Mouse (Mus musculus) limb, embryonic 14.5 days (tissue): Measurements from ENCODE around the gene H2-Oa. TPM values are rescaled to one million over a fixed set of nuclear protein-coding genes. Genes with fewer than 3 reads are reported as not detected.

Experiments
- ATAC-seq: fragments of 200-750 bp; cut with Nextera tagmentation; 2 replicates; pipeline ENCODE4 v1.8.0; 2017; ENCODE audit warnings: low read depth, moderate number of reproducible peaks, moderate TSS enrichment; ENCODE audit not compliant: low FRiP score
- DNase-seq: peaks from one replicate; pipeline ENCODE4 v3.0.0-alpha.2; 2015; ENCODE audit warnings: low spot score
- H3K27ac ChIP-seq: fragments of 300-500 bp; sonication (generic); replicated peaks from 2 replicates; pipeline ENCODE4 v1.5.1; 2014; ENCODE audit warnings: low read depth, mild to moderate bottlenecking, low read length, moderate library complexity, mixed read lengths
- H3K27me3 ChIP-seq: fragments of 300-500 bp; sonication (generic); 2 replicates; pipeline ENCODE4 v1.6.1; 2014; ENCODE audit warnings: low read length, mixed read lengths; ENCODE audit not compliant: control insufficient read depth, insufficient read depth
- H3K36me3 ChIP-seq: fragments of 300-500 bp; sonication (generic); 2 replicates; pipeline ENCODE4 v1.6.1; 2014; ENCODE audit warnings: mild to moderate bottlenecking, low read length, moderate library complexity, mixed read lengths; ENCODE audit not compliant: control insufficient read depth, insufficient read depth
- H3K4me1 ChIP-seq: fragments of 300-500 bp; sonication (generic); 2 replicates; pipeline ENCODE4 v1.6.1; 2014; ENCODE audit warnings: antibody characterized with exemption, low read length, mixed read lengths; ENCODE audit not compliant: control insufficient read depth, insufficient read depth
- H3K4me2 ChIP-seq: fragments of 300-500 bp; sonication (generic); replicated peaks from 2 replicates; pipeline ENCODE4 v1.6.1; 2014; ENCODE audit warnings: low read depth, mild to moderate bottlenecking, low read length, moderate library complexity; ENCODE audit not compliant: severe bottlenecking
- H3K4me3 ChIP-seq: fragments of 300-500 bp; sonication (generic); replicated peaks from 2 replicates; pipeline ENCODE4 v1.5.1; 2014; ENCODE audit warnings: low read length
- H3K9ac ChIP-seq: fragments of 300-500 bp; sonication (generic); 2 replicates; pipeline ENCODE4 v1.6.1; 2014; ENCODE audit warnings: mild to moderate bottlenecking, low read depth, low read length, moderate library complexity; ENCODE audit not compliant: severe bottlenecking
- H3K9me3 ChIP-seq: fragments of 300-500 bp; sonication (generic); 2 replicates; pipeline ENCODE4 v1.6.1; 2016; ENCODE audit warnings: low read length; ENCODE audit not compliant: control insufficient read depth
- POLR2A ChIP-seq: fragments of 200-500 bp; IDR thresholded peaks from 2 replicates; pipeline ENCODE4 v1.8.0; 2012; ENCODE audit warnings: inconsistent platforms, mild to moderate bottlenecking, moderate library complexity, borderline replicate concordance; ENCODE audit not compliant: insufficient read depth, insufficient read length; ENCODE audit errors: extremely low read depth
- whole genome bisulfite sequencing: fragments of 180-500 bp; shearing (Covaris S2); extraction: QIAGEN DNeasy Blood & Tissue Kit; methylation state at CpG from one replicate; pipeline ENCODE4 v1.1.7; 2014; 5-methylcytosine and 5-hydroxymethylcytosine counted together
- polyA plus RNA-seq, 2 experiments: library from polyadenylated mRNA; depleted of rRNA in 1 of 2; stranded (reverse) in 1 of 2; unstranded in 1 of 2; fragments of >200 nt; fragmentation: Nextera tagmentation in 1 of 2; extraction: Ambion mirVana in 1 of 2; gene quantifications; 2 replicates each; pipeline versions ENCODE4 v1.2.1 to v1.2.3; 2012 to 2014

Gene H2-Oa
- polyA plus RNA-seq, 2 experiments: 0.85 to 1.0 TPM

DNA sequence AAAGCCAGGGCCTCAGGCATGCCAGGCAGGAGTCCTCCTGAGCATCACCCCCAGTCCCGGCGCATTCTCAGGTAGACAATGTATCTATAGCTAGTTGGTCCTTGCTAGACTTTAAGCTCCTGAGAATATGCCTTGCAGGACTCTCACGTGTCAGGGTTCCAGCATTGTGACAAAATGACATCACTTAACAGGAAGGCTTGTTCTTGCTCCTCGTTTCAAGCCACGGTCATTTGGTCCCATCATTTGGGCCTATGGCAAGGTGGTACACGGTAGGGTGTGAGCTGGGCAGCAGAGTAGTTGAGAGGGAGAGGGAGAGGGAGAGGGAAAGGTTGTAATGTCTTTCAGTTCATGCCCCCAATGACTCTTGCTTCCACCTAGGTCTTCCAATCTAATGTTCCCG lies 39.8 kb downstream of the H2-Oa start:
- DNase-seq: no peak
- H3K9ac ChIP-seq: no peak overlapping the region
- no peak overlapping the region for H3K27ac ChIP-seq
- no peaks in the 10 kb centered on the region for H3K27me3 ChIP-seq
- ATAC-seq: no peak
- no peak overlapping the region for H3K4me3 ChIP-seq
- no peak overlapping the region for H3K4me2 ChIP-seq
- H3K36me3 ChIP-seq: no peaks in the 10 kb centered on the region
- no peak for TF ChIP-seq POLR2A
- peaks cover 14% of the 10 kb centered on the region for H3K4me1 ChIP-seq
- WGBS: 84% methylated on average over 7 of the region's 7 CpGs
- H3K9me3 ChIP-seq: no peaks in the 10 kb centered on the region

DNA sequence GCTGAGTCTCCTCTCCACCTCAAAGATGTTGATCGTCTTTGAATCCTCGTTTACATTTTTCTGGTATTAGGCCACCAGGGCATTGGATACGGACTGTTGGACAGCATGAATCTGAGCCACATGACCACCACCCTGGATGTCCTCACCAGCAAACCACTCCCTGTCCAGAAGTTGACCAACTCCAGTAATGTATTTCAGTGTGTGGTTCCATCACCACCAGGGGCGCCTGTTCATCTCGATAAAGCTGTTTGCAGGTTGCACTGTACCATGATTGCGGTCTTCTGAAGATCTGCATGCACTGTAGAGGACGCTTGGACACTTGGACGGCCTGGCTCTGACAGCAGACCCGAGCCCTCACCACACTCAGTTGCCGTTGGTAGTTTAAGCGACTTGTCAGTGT lies 41.1 kb downstream of the H2-Oa start:
- no peak overlapping the region for H3K4me2 ChIP-seq
- 80% methylated on average over 11 of the region's 11 CpGs for WGBS
- DNase-seq (no peak), ATAC-seq (no peak)
- no peak overlapping the region for H3K9ac ChIP-seq
- no peak overlapping the region for H3K27ac ChIP-seq
- H3K4me3 ChIP-seq: no peak overlapping the region
- H3K36me3 ChIP-seq: no peaks in the 10 kb centered on the region
- peaks cover 11% of the 10 kb centered on the region for H3K4me1 ChIP-seq
- H3K27me3 ChIP-seq: no peaks in the 10 kb centered on the region; the same call in 1 of the 2 replicates
- H3K9me3 ChIP-seq: no peaks in the 10 kb centered on the region
- no peak for TF ChIP-seq POLR2A

DNA sequence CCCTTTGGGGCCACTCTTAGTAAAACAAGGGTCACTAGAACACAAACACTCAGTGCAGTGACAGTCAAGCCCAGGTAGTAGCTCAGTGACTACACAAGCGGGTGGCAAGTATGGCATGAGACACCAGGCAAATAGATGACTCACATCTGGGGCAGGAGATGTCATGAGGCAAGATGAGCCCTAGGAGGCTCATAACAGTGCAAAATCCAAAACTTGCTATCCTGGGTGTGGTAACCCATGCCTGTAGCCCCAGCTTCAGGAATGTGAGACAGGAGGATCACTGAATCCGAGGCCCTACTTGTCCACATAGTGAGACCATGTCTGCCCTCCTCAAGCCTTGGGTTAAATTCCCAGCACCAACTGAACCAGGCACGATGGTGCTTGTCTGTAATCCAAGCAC lies 42.3 kb downstream of the H2-Oa start:
- Histone ChIP-seq H3K36me3 (no peaks in the 10 kb centered on the region), H3K4me1 (0 out of 2 replicates have a peak, but pooled peaks cover 5% of the 10 kb centered on the region), H3K27ac (no peak overlapping the region), H3K27me3 (no peaks in the 10 kb centered on the region; the same call in 1 of the 2 replicates), H3K9ac (no peak overlapping the region), H3K4me3 (no peak overlapping the region), H3K4me2 (no peak overlapping the region), H3K9me3 (no peaks in the 10 kb centered on the region)
- no peak for TF ChIP-seq POLR2A
- ATAC-seq (no peak), DNase-seq (no peak)
- WGBS: 84% methylated on average over 3 of the region's 3 CpGs

DNA sequence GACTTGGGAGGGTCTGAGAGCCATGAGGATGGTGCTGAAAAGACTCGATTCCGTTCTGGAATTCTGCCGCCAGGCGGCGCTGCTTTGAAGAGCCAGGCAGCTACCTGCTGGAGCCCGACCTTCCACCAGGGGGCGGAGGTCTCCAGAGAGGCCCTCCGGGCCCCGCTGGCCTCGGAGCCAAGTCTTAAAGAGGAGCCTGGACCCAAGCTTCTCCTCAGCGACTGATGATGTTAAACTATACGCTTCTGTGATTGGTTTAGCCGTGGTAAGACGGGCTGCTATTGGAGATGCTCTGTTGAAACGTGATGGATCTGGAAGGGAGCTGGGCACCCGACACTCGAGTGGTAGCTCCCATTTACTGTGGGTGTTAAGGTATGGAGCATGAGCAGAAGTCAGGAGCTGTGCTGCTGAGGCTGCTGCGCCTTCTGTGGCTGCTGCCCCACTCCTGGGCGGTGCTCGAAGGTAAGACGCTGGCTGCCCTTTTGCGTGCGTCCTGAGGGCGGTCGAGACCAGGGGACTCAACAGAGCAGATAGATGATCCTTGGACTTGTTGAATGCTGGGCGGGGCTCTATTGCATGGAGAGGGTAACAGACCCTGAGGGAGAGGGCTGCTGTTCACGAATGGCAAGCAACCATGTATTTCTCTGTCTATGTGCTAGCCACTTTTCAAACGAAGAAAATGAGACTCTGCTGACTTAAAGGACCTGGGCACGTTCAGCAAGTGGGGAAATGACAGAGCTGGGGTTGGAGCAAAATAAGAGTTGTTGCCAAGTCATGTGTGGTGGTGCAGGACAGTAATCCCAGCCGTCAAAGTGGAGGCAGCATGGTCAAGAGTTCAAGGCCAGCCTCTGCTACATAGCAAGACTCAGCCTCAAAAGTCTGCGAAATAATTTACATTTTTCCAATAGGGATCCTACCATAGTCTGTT lies 43.4 kb downstream of the H2-Oa start:
- H3K27ac ChIP-seq: no peak overlapping the region
- DNase-seq (peak; percentile 99), ATAC-seq (peak; percentile 99)
- peaks cover 10% of the 10 kb centered on the region; the same call in 1 of the 2 replicates for H3K4me1 ChIP-seq
- TF ChIP-seq POLR2A: no peak
- H3K9me3 ChIP-seq: no peaks in the 10 kb centered on the region
- H3K4me2 ChIP-seq: peak overlapping the region; percentile 58
- H3K36me3 ChIP-seq: no peaks in the 10 kb centered on the region
- H3K4me3 ChIP-seq: peak overlapping the region; percentile 30
- H3K27me3 ChIP-seq: peaks cover 2% of the 10 kb centered on the region; the same call in 1 of the 2 replicates
- no peak overlapping the region for H3K9ac ChIP-seq
- 7% methylated on average over 31 of the region's 31 CpGs for WGBS

DNA sequence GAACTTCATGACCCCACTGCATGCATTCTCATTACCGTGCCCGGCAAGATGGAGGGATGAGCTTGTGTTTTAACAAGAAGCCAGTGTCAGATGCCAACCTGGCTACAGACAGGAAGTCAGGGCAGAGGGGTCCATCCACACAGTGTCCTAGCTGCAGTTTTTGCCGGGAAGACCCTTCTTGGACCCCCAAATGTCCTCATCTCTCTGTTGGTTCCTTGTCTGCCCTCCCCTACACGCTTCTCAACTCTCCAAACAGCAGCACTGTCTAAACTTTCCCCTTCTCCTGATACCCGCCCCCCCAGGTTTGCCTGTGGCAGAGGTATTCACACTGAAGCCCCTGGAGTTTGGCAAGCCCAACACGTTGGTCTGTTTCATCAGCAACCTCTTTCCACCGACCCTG lies 45.5 kb downstream of the H2-Oa start:
- Histone ChIP-seq H3K36me3 (no peaks in the 10 kb centered on the region), H3K27me3 (peaks cover 7% of the 10 kb centered on the region), H3K9ac (no peak overlapping the region), H3K9me3 (no peaks in the 10 kb centered on the region), H3K27ac (no peak overlapping the region), H3K4me1 (peaks cover 10% of the 10 kb centered on the region; the same call in 1 of the 2 replicates), H3K4me3 (no peak overlapping the region), H3K4me2 (no peak overlapping the region)
- no peak for TF ChIP-seq POLR2A
- ATAC-seq (no peak), DNase-seq (no peak)
- 69% methylated on average over 7 of the region's 7 CpGs for WGBS
